Mouse (Mus musculus) gastrocnemius, postnatal 14 days (tissue): ENCODE results near the gene Brinp2. TPM values are rescaled to one million over a fixed set of nuclear protein-coding genes. Genes with fewer than 3 reads are reported as not detected.

ENCODE experiments used
- DNase-seq: peaks from one replicate; pipeline ENCODE4 v3.0.0; 2021; ENCODE audit warnings: mixed read lengths
- intact Hi-C: fragments of 180-260 bp; cut with DNase I; formaldehyde crosslinking; loops from one replicate; pipeline ENCODE4 v1.15.1; 2025; ENCODE audit warnings: low total_unique reads
- total RNA-seq, 2 experiments: library from RNA; stranded (reverse); gene quantifications; 2 replicates each; pipeline ENCODE4 v1.2.3; 2021

Brinp2 gene
- total RNA-seq, 2 experiments from 2014 or later: 0.16 to 0.44 TPM

GRCm38 (mm10) chr1:158297042-158297441 is 59.1 kb downstream of the Brinp2 start:
- no peak for DNase-seq
- intact Hi-C loops: no loop called here

GRCm38 (mm10) chr1:158296287-158296931 is 59.7 kb downstream of the Brinp2 start:
- intact Hi-C loops: no loop called here
- no peak for DNase-seq

- intact Hi-C loops: no loop called here
- DNase-seq: no peak
These were observed 60.9 kb downstream of the Brinp2 start for GRCm38 (mm10) chr1:158295270-158295669.

- intact Hi-C loops: no loop called here
- DNase-seq: no peak
These were observed 70.9 kb downstream of the Brinp2 start for GRCm38 (mm10) chr1:158285198-158285597.

GRCm38 (mm10) chr1:158283869-158284268 is 72.3 kb downstream of the Brinp2 start:
- intact Hi-C loops: no loop called here
- no peak for DNase-seq

GRCm38 (mm10) chr1:158272058-158272457 is 84.1 kb downstream of the Brinp2 start:
- intact Hi-C loops: no loop called here

GRCm38 (mm10) chr1:158267020-158267571 is 89.0 kb downstream of the Brinp2 start:
- intact Hi-C loops: no loop called here
- peak; percentile 31 for DNase-seq

More at GRCm38 (mm10) chr1:158272058-158272457, 84.1 kb downstream of the Brinp2 start:
- no peak for DNase-seq

GRCm38 (mm10) chr1:158266293-158267019 is 89.7 kb downstream of the Brinp2 start:
- intact Hi-C loops: no loop called here
- no peak for DNase-seq

- intact Hi-C loops: no loop called here
- DNase-seq: no peak
These were observed 96.5 kb downstream of the Brinp2 start for GRCm38 (mm10) chr1:158259516-158260235.

GRCm38 (mm10) chr1:158258685-158259292 is 97.3 kb downstream of the Brinp2 start:
- intact Hi-C loops: no loop called here
- DNase-seq: no peak

- intact Hi-C loops: no loop called here
- DNase-seq: no peak
These were observed 100.0 kb downstream of the Brinp2 start for GRCm38 (mm10) chr1:158255912-158256680.

GRCm38 (mm10) chr1:158252682-158253222 is 103.4 kb downstream of the Brinp2 start:
- intact Hi-C loops: no loop called here
- no peak for DNase-seq

- intact Hi-C loops: no loop called here
- DNase-seq: no peak
These were observed 107.9 kb downstream of the Brinp2 start for GRCm38 (mm10) chr1:158248266-158248665.

GRCm38 (mm10) chr1:158246476-158247153 is 109.5 kb downstream of the Brinp2 start:
- no peak for DNase-seq
- intact Hi-C loops: no loop called here

- intact Hi-C loops: no loop called here
- no peak for DNase-seq
These were observed 110.6 kb downstream of the Brinp2 start for GRCm38 (mm10) chr1:158245486-158245885.

- DNase-seq: no peak
- intact Hi-C loops: no loop called here
These were observed 112.1 kb downstream of the Brinp2 start for GRCm38 (mm10) chr1:158244016-158244415.

- no peak for DNase-seq
- intact Hi-C loops: no loop called here
These were observed 114.1 kb downstream of the Brinp2 start for GRCm38 (mm10) chr1:158241848-158242556.

GRCm38 (mm10) chr1:158239841-158240240 is 116.3 kb downstream of the Brinp2 start:
- intact Hi-C loops: no loop called here
- DNase-seq: no peak
